Mouse (Mus musculus) cerebellum, postnatal 36 days (tissue): ENCODE measurements around the gene Accsl.

Source experiments
- DNase-seq, 2 experiments: peaks; one replicate each; pipeline ENCODE4 v3.0.0; 2021 to 2022; ENCODE audit warnings: mixed read lengths in 2 of 2

Accsl gene

DNA sequence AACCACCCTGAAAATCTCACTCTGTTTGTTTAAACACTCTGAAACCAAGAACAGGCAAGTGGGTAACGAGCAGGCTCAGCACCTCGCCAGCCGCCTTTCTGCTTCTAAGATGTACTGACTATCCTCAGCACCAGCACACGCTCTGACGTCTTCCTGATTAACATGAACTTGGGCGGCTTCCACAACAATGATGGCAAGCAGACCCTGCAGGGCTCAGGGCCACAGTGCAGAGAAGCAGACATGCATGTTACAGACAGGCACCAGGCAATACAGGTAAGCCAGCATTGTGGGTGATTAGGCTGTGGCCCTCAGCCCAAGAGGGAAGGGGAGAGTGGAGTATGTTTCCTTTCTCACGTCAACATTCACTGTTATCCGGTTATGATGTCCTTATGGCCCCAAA is 61.5 kb downstream of the Accsl start:
- no peak for DNase-seq

- no peak for DNase-seq
These were observed 62.3 kb downstream of the Accsl start for GRCm38 (mm10) chr2:93806487-93807201.

- peak in 1 of 2 experiments; percentile 31 for DNase-seq
These were observed 63.4 kb downstream of the Accsl start for GRCm38 (mm10) chr2:93805523-93805922.
